Mouse (Mus musculus) effector memory CD4-positive, alpha-beta T cell, adult 5 months (primary cell): ENCODE data around the gene Cga. TPM values are rescaled to one million over a fixed set of nuclear protein-coding genes. Genes with fewer than 3 reads are reported as not detected.

Experiments used
- polyA plus RNA-seq: library from polyadenylated mRNA; unstranded; fragments of 100-300 nt; shearing (Covaris generic); gene quantifications from one replicate; pipeline ENCODE4 v1.2.1, GENCODE M21; 2017

Cga gene
- polyA plus RNA-seq = not detected

DNA sequence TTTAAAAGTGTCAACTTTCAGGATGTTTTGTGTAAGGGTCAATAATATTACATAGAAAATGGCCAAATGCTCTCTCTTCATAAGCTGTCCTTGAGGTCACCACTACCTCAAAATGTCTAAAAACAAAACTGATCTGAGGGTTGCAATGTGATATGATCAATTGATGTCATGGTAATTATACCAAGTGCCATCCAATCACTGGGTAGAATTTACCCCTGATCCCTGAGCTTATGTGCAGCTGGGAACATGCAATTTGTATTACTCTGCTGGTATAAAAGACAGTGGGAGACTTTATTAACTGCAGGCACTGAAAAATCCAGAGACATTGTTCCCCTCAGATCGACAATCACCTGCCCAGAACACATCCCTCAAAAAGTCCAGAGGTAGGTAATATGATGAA lies at the start of gene Cga:
Cga (plus strand) TSS at position 301 of the 400 bp plus-strand sequence.

GRCm38 (mm10) chr4:34882818-34883217 lies 10.8 kb upstream of the Cga start, which contains the start of gene Zfp292:
Zfp292 (minus strand) TSS chr4:34882960.

Other genes with a start within 250 kb of the Cga start
- 9.6 TPM for gene Slc35a1, start 206.3 kb upstream of the Cga start, polyA plus RNA-seq
- gene Cfap206, start 163.6 kb upstream of the Cga start, polyA plus RNA-seq = not detected
- not detected for gene Gm136, start 137.5 kb upstream of the Cga start, polyA plus RNA-seq
- 25.8 TPM for gene Smim8, start 115.4 kb upstream of the Cga start, polyA plus RNA-seq
- 39.7 TPM for gene Zfp292, start 10.8 kb upstream of the Cga start, polyA plus RNA-seq